Mouse (Mus musculus) myocyte (in vitro differentiated cells): ENCODE measurements at regions not wholly inside any gene's neighbourhood (a gene's known extent, or its start where the extent isn't known, plus 50 kb on each side); places are given as distances from the start of the nearest gene placed in this dataset.

ENCODE experiments used
- E2F4 ChIP-seq: IDR thresholded peaks from one replicate; pipeline ENCODE4 v1.6.1; 2011; ENCODE audit warnings: mild to moderate bottlenecking, control low read depth, moderate library complexity; ENCODE audit not compliant: insufficient read depth
- MYOD1 ChIP-seq, 3 experiments: IDR thresholded peaks; one replicate each; pipeline ENCODE4 v1.6.1; 2011; ENCODE audit warnings: control low read depth in 2 of 3, low read depth in 2 of 3, mild to moderate bottlenecking in 2 of 3, moderate library complexity in 1 of 3; ENCODE audit not compliant: insufficient read length in 2 of 3, control insufficient read depth in 1 of 3
- MYOG ChIP-seq, 3 experiments: IDR thresholded peaks; one replicate each; pipeline ENCODE4 v1.6.1; 2011; ENCODE audit warnings: control low read depth in 2 of 3, low read depth in 2 of 3, mild to moderate bottlenecking in 2 of 3; ENCODE audit not compliant: insufficient read length in 2 of 3, control insufficient read depth in 1 of 3, insufficient read depth in 1 of 3
- POLR2A ChIP-seq: IDR thresholded peaks from one replicate; pipeline ENCODE4 v1.6.1; 2011; ENCODE audit warnings: low read depth, mild to moderate bottlenecking, control low read depth, moderate library complexity; ENCODE audit not compliant: insufficient read length
- POLR2AphosphoS2 ChIP-seq: IDR thresholded peaks from one replicate; pipeline ENCODE4 v1.6.1; 2011; ENCODE audit warnings: low read depth, control low read depth; ENCODE audit not compliant: insufficient read length
- REST ChIP-seq: IDR thresholded peaks from one replicate; pipeline ENCODE4 v1.6.1; 2011; ENCODE audit warnings: mild to moderate bottlenecking, control low read depth, moderate library complexity; ENCODE audit not compliant: insufficient read depth, insufficient read length
- TCF12 ChIP-seq: IDR thresholded peaks from one replicate; pipeline ENCODE4 v1.6.1; 2011; ENCODE audit warnings: mild to moderate bottlenecking, control low read depth; ENCODE audit not compliant: poor library complexity, insufficient read depth, severe bottlenecking
- USF1 ChIP-seq: IDR thresholded peaks from one replicate; pipeline ENCODE4 v1.6.1; 2011; ENCODE audit warnings: low read depth, mild to moderate bottlenecking, control low read depth, moderate library complexity

DNA sequence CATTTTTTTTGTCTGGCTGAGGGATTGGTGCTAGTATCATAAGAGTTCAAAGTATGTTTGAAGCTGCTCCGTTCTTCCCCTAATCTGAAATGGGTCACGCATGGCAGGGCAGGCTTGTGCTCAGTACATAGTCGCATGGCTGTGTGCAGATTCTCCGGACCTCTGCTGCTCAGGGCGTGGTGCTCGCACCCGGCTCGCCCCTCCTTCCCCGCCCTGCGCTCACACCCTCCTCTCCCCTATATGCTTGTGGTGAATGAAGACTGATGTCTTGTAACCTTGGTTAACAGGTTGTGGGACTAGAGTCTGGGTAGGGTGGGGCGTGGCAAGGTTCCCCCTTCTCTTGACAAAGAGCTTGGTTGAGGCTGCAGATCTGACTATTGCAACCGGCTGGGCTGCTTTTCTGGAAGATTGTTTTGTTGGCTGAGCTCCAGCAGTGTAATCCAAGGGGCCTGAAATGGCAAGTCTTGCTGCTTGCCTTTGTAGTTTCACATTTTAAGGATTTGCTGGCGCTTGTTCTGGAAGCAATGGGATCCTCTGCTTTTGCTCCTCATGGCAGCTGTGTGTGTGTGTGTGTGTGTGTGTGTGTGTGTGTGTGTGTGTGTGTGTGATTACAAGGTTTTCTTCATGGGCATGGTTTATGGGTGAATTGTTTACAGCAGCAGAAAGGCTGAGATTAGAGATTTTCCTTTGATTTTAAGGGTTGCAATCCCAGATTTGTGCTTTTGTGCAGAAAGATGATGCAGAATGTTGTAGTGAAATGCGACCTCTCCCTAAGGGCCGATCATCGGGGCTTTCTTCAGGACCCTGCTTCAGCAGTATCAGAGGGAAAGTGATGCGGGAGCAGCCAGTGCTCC, 74.4 kb upstream of the Gm9887 start:
- TF ChIP-seq POLR2A = no peak
- TF ChIP-seq USF1 = no peak
- TF ChIP-seq TCF12 = no peak
- no peak for TF ChIP-seq MYOD1 (IDR thresholded peaks at IDR 0.05; ENCODE audit: control insufficient read depth in 1 of 3, insufficient read length in 2 of 3, low read depth in 2 of 3)
- TF ChIP-seq POLR2AphosphoS2 = no peak
- TF ChIP-seq MYOG (IDR thresholded peaks at IDR 0.05; ENCODE audit: control insufficient read depth in 1 of 3, insufficient read depth in 1 of 3, insufficient read length in 2 of 3, low read depth in 2 of 3) = no peak
- no peak for TF ChIP-seq E2F4
- TF ChIP-seq REST = no peak
